Mouse (Mus musculus) heart, adult 2 months (tissue): ENCODE data around the gene Ifitm5. TPM values are rescaled to one million over a fixed set of nuclear protein-coding genes. Genes with fewer than 3 reads are reported as not detected.
"Not testable (repeated sequence)": the region's sequence is repeated elsewhere in the genome, so short reads cannot be mapped to it uniquely, and the experiment has no call there.

Source experiments
- DNase-seq, 2 experiments: peaks; one replicate each; pipeline ENCODE4 v3.0.0; 2021
- H3K27ac ChIP-seq: fragments of 200-600 bp; 2 replicates; pipeline ENCODE4 v1.8.1; 2022
- H3K27me3 ChIP-seq: fragments of 200-500 bp; 2 replicates; pipeline ENCODE4 v1.6.1; 2012; ENCODE audit warnings: mild to moderate bottlenecking, low read length, inconsistent platforms, mixed read lengths; ENCODE audit not compliant: control insufficient read depth, insufficient read depth
- H3K36me3 ChIP-seq: fragments of 200-500 bp; 2 replicates; pipeline ENCODE4 v1.6.1; 2012; ENCODE audit warnings: low read length, inconsistent platforms; ENCODE audit not compliant: control insufficient read depth, insufficient read depth
- H3K4me1 ChIP-seq: fragments of 200-500 bp; 2 replicates; pipeline ENCODE4 v1.6.1; 2011; ENCODE audit warnings: low read length; ENCODE audit not compliant: control insufficient read depth, insufficient read depth
- H3K4me3 ChIP-seq: fragments of 200-600 bp; 2 replicates; pipeline ENCODE4 v1.8.1; 2022
- H3K79me2 ChIP-seq: fragments of 200-500 bp; replicated peaks from 2 replicates; pipeline ENCODE4 v1.6.1; 2012; ENCODE audit warnings: mild to moderate bottlenecking, inconsistent platforms, low read length, moderate library complexity, mixed read lengths; ENCODE audit not compliant: control insufficient read depth, insufficient read depth
- H3K9ac ChIP-seq: fragments of 200-500 bp; 2 replicates; pipeline ENCODE4 v1.6.1; 2012; ENCODE audit warnings: low read depth, mild to moderate bottlenecking, control low read depth, inconsistent platforms, low read length, mixed read lengths
- CTCF ChIP-seq: fragments of 200-600 bp; IDR thresholded peaks from 2 replicates; pipeline ENCODE4 v1.8.1; 2022; ENCODE audit warnings: antibody characterized with exemption, mild to moderate bottlenecking, moderate library complexity
- EP300 ChIP-seq: fragments of 200-500 bp; IDR thresholded peaks from 2 replicates; pipeline ENCODE4 v1.6.1; 2011; ENCODE audit warnings: low read depth, low read length, control low read depth; ENCODE audit not compliant: insufficient read depth
- POLR2A ChIP-seq: fragments of 200-500 bp; IDR thresholded peaks from 2 replicates; pipeline ENCODE4 v1.6.1; 2011; ENCODE audit warnings: mild to moderate bottlenecking, low read depth, low read length, control low read depth; ENCODE audit not compliant: insufficient read depth
- WGBS: fragments of 180-500 bp; shearing (Covaris S2); methylation state at CpG from one replicate; pipeline ENCODE4 v1.1.7; 2018; 5-methylcytosine and 5-hydroxymethylcytosine counted together
- intact Hi-C: fragments of 180-260 bp; cut with DNase I; formaldehyde crosslinking; loops from one replicate; pipeline ENCODE4 v1.15.1; 2025
- polyA plus RNA-seq: library from polyadenylated mRNA; depleted of rRNA; stranded (reverse); fragments of >200 nt; gene quantifications from 2 replicates; pipeline ENCODE4 v1.2.3, GENCODE M21; 2012
- total RNA-seq, 2 experiments: library from RNA; stranded (reverse); gene quantifications; 2 replicates each; pipeline ENCODE4 v1.2.3; 2021

Ifitm5 gene
- total and polyA plus RNA-seq, 3 experiments, result 0.32 to 2.0 (median 0.34) TPM

GRCm38 (mm10) chr7:140990185-140990584 lies 40.1 kb upstream of the Ifitm5 start:
- Histone ChIP-seq H3K27me3 (no peaks in the 10 kb centered on the region), H3K36me3 (no peaks in the 10 kb centered on the region), H3K4me3 (no peak overlapping the region), H3K79me2 (no peaks in the 10 kb centered on the region), H3K4me1 (no peaks in the 10 kb centered on the region), H3K27ac (no peak overlapping the region), H3K9ac (no peak overlapping the region)
- no peak for TF ChIP-seq POLR2A
- no peak for DNase-seq
- intact Hi-C loops, result no loop called here
- WGBS, result 60% methylated on average over 6 of the region's 6 CpGs

DNA sequence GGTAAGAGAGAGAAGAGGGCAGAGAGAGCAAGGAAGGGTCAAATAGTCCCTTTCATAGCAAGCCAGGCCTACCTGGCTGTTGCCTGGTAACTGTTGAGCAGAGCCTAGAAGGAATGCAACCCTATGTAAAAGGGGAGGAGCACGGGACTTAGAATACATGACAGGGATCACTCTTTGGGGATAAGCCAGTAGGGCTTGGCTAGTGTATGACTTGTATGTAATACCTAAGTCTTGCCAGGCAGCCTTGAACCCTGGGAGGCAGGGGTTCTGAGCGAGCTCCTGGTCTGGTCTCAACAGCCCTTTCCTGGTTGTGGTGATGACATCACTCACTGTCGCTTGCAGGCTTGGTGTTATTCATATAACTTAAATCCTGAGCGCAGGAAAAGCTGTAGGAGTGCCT lies 38.9 kb upstream of the Ifitm5 start:
- H3K4me1 ChIP-seq, result no peaks in the 10 kb centered on the region
- H3K4me3 ChIP-seq, result no peak overlapping the region
- H3K79me2 ChIP-seq, result no peaks in the 10 kb centered on the region
- WGBS, result 68% methylated on average over 4 of the region's 4 CpGs
- no peaks in the 10 kb centered on the region for H3K36me3 ChIP-seq
- no peak for TF ChIP-seq POLR2A
- no peak for TF ChIP-seq CTCF
- no peak for TF ChIP-seq EP300
- no peak overlapping the region for H3K27ac ChIP-seq
- intact Hi-C loops, result no loop called here
- no peaks in the 10 kb centered on the region for H3K27me3 ChIP-seq
- no peak overlapping the region for H3K9ac ChIP-seq
- no peak for DNase-seq

DNA sequence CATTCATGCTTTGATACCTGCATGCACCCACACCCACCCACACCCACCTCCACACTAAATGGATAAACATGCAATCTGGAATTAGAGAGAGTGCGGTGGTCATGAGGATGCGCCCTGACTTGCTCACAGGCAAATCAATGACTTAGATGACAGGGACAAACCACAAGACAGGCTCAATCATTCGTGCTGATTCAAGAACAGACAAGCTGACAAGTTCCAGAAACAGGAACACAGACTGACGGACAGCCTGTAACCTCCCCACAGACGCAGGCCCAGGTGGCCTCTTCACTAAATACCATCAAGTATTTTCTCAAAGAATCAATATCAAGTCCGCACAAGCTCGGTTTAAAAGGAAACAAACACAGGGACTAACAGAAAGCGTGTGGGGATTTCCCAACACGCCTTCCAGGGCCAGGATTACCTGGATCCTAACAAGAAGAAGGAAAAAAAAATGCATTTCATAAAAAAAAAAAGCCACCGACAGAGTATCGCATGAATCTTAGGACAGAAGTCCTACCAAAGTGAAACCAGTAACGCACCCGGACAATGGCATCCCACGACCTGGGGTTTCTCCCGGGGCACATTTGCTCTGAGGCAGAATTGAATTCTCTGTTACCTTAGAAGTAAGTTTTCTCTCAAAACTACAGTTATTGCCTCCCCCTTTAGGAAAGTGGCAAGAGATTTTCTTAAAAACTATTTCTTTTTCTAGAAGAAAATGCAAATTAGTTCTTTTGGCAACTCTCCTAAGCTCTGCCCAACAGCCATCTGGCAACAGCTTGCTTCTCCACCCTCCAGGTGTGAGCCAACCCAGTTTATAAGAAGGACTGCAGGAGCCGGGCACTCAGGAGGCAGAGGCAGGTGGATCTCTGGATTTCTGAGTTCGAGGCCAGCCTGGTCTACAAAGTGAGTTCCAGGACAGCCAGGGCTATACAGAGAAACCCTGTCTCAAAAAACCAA lies 37.4 kb upstream of the Ifitm5 start:
- 82% methylated on average over 17 of the region's 17 CpGs for WGBS
- intact Hi-C loops, result no loop called here
- H3K4me3 ChIP-seq, result no peak overlapping the region
- no peak for DNase-seq
- no peaks in the 10 kb centered on the region for H3K4me1 ChIP-seq
- H3K79me2 ChIP-seq, result no peaks in the 10 kb centered on the region
- H3K9ac ChIP-seq, result no peak overlapping the region
- no peaks in the 10 kb centered on the region for H3K27me3 ChIP-seq
- H3K36me3 ChIP-seq, result no peaks in the 10 kb centered on the region
- H3K27ac ChIP-seq, result no peak overlapping the region
- TF ChIP-seq EP300, result no peak
- no peak for TF ChIP-seq POLR2A

- Histone ChIP-seq H3K27me3 (no peaks in the 10 kb centered on the region), H3K4me1 (no peaks in the 10 kb centered on the region), H3K36me3 (no peaks in the 10 kb centered on the region), H3K4me3 (no peak overlapping the region), H3K79me2 (no peaks in the 10 kb centered on the region), H3K9ac (no peak overlapping the region), H3K27ac (no peak overlapping the region)
- TF ChIP-seq POLR2A (no peak), CTCF (no peak), EP300 (no peak)
- 64% methylated on average over 7 of the region's 7 CpGs for WGBS
- intact Hi-C loops, result no loop called here
- DNase-seq, result no peak
Observed at GRCm38 (mm10) chr7:140982971-140983370, 32.9 kb upstream of the Ifitm5 start.

GRCm38 (mm10) chr7:140981704-140982103 lies 31.6 kb upstream of the Ifitm5 start:
- no peaks in the 10 kb centered on the region for H3K36me3 ChIP-seq
- DNase-seq, result no peak
- intact Hi-C loops, result no loop called here
- H3K4me1 ChIP-seq, result no peaks in the 10 kb centered on the region
- H3K9ac ChIP-seq, result no peak overlapping the region
- no peak overlapping the region for H3K27ac ChIP-seq
- H3K79me2 ChIP-seq, result no peaks in the 10 kb centered on the region
- H3K4me3 ChIP-seq, result no peak overlapping the region
- no peaks in the 10 kb centered on the region for H3K27me3 ChIP-seq
- TF ChIP-seq EP300 (no peak), POLR2A (no peak)
- WGBS, result 80% methylated on average over 8 of the region's 8 CpGs

DNA sequence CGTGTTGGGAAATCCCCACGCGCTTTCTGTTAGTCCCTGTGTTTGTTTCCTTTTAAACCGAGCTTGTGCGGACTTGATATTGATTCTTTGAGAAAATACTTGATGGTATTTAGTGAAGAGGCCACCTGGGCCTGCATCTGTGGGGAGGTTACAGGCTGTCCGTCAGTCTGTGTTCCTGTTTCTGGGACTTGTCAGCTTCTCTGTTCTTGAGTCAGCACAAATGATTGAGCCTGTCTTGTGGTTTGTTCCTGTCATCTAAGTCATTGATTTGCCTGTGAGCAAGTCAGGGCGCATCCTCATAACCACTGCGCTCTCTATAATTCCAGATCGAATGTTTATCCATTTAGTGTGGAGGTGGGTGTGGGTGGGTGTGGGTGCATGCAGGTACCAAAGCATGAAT lies 26.6 kb upstream of the Ifitm5 start:
- H3K79me2 ChIP-seq, intact Hi-C loops, H3K4me1 ChIP-seq, H3K9ac ChIP-seq, H3K27me3 ChIP-seq, DNase-seq, H3K4me3 ChIP-seq, H3K27ac ChIP-seq, H3K36me3 ChIP-seq: not testable (repeated sequence)
- 91% methylated on average over 9 of the region's 9 CpGs for WGBS
